Mouse (Mus musculus) limb, embryonic 15.5 days (tissue): Measurements from ENCODE around the gene Ccdc151. TPM values are rescaled to one million over a fixed set of nuclear protein-coding genes. Genes with fewer than 3 reads are reported as not detected.
A peak's percentile ranks its signal among the peaks of the same experiment; 100 is the strongest.

Experiments used
- ATAC-seq: fragments of 200-750 bp; cut with Nextera tagmentation; 2 replicates; pipeline ENCODE4 v1.8.0; 2017; ENCODE audit warnings: low read depth, moderate TSS enrichment; ENCODE audit not compliant: insufficient number of reproducible peaks, low FRiP score, low TSS enrichment
- H3K27ac ChIP-seq: fragments of 300-500 bp; sonication (generic); 2 replicates; pipeline ENCODE4 v1.5.1; 2015; ENCODE audit warnings: moderate library complexity, mild to moderate bottlenecking, inconsistent platforms
- H3K27me3 ChIP-seq: fragments of 300-500 bp; sonication (generic); 2 replicates; pipeline ENCODE4 v1.6.1; 2015; ENCODE audit warnings: inconsistent platforms
- H3K36me3 ChIP-seq: fragments of 300-500 bp; sonication (generic); 2 replicates; pipeline ENCODE4 v1.6.1; 2015; ENCODE audit warnings: inconsistent platforms
- H3K4me1 ChIP-seq: fragments of 300-500 bp; sonication (generic); 2 replicates; pipeline ENCODE4 v1.6.1; 2015; ENCODE audit warnings: inconsistent platforms
- H3K4me2 ChIP-seq: fragments of 300-500 bp; sonication (generic); 2 replicates; pipeline ENCODE4 v1.6.1; 2015; ENCODE audit warnings: mild to moderate bottlenecking, inconsistent platforms
- H3K4me3 ChIP-seq: fragments of 300-500 bp; sonication (generic); 2 replicates; pipeline ENCODE4 v1.5.1; 2015; ENCODE audit warnings: mild to moderate bottlenecking, inconsistent platforms
- H3K9ac ChIP-seq: fragments of 300-500 bp; sonication (generic); 2 replicates; pipeline ENCODE4 v1.6.1; 2015; ENCODE audit warnings: inconsistent platforms
- H3K9me3 ChIP-seq: fragments of 300-500 bp; sonication (generic); 2 replicates; pipeline ENCODE4 v1.6.1; 2016; ENCODE audit warnings: inconsistent platforms
- WGBS: fragments of 180-500 bp; shearing (Covaris S2); methylation state at CpG from one replicate; pipeline ENCODE4 v1.1.7; 2015; 5-methylcytosine and 5-hydroxymethylcytosine counted together
- polyA plus RNA-seq: library from polyadenylated mRNA; unstranded; fragments of >200 nt; fragmentation: Nextera tagmentation; extraction: Ambion mirVana; gene quantifications from 2 replicates; pipeline ENCODE4 v1.2.1, GENCODE M21; 2015

Ccdc151 gene
- 0.58 and 0.65 TPM in 2 replicates for polyA plus RNA-seq

GRCm38 (mm10) chr9:22002194-22003162, at the start of gene Ccdc151, which contains the start of gene Prkcsh:
TSS of gene Ccdc151 (minus strand) at chr9:22002634.
TSS of gene Prkcsh (plus strand) at chr9:22002806.
- no peaks in the 10 kb centered on the region for H3K27me3 ChIP-seq
- H3K4me2 ChIP-seq: peak within 1 kb of the TSS; percentile 83
- H3K9ac ChIP-seq: peak within 1 kb of the TSS; percentile 38
- H3K4me3 ChIP-seq: peak within 1 kb of the TSS; percentile 56
- peak within 1 kb of the TSS; percentile 71 for H3K27ac ChIP-seq
- H3K9me3 ChIP-seq: no peaks in the 10 kb centered on the region
- peak; percentile 99 for ATAC-seq
- 5% methylated on average over 57 of the region's 57 CpGs for WGBS
- H3K4me1 ChIP-seq: peaks cover 26% of the 10 kb centered on the region
- H3K36me3 ChIP-seq: peaks cover 33% of the 10 kb centered on the region

DNA sequence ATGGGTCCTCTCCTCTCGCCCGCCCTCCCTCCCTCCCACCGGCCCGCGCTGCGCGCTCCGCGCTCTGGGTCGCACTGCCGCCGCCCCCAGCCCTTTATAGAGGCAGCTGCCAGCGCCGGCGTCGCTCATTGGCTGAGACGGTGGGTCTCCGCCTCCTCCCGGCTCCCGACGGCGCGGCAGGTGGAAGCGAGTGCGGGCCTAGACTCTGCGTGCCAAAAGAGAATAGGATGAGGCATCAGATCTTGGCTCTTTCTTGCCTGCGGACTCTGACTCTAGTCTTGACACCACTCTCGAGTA, 49.5 kb upstream of the Ccdc151 start, which contains the start of gene Elavl3:
Gene Elavl3 (minus strand): TSS at position 66 of the 297 bp plus-strand sequence.
- Histone ChIP-seq H3K4me1 (peaks cover 25% of the 10 kb centered on the region), H3K9me3 (no peaks in the 10 kb centered on the region), H3K4me2 (peak within 1 kb of the TSS; percentile 54), H3K9ac (no peak within 1 kb of the TSS), H3K4me3 (peak within 1 kb of the TSS; percentile 32), H3K36me3 (peaks cover 3% of the 10 kb centered on the region), H3K27me3 (peaks cover 85% of the 10 kb centered on the region), H3K27ac (no peak within 1 kb of the TSS)
- ATAC-seq: no peak
- under 1% methylated on average over 26 of the region's 28 CpGs for WGBS

DNA sequence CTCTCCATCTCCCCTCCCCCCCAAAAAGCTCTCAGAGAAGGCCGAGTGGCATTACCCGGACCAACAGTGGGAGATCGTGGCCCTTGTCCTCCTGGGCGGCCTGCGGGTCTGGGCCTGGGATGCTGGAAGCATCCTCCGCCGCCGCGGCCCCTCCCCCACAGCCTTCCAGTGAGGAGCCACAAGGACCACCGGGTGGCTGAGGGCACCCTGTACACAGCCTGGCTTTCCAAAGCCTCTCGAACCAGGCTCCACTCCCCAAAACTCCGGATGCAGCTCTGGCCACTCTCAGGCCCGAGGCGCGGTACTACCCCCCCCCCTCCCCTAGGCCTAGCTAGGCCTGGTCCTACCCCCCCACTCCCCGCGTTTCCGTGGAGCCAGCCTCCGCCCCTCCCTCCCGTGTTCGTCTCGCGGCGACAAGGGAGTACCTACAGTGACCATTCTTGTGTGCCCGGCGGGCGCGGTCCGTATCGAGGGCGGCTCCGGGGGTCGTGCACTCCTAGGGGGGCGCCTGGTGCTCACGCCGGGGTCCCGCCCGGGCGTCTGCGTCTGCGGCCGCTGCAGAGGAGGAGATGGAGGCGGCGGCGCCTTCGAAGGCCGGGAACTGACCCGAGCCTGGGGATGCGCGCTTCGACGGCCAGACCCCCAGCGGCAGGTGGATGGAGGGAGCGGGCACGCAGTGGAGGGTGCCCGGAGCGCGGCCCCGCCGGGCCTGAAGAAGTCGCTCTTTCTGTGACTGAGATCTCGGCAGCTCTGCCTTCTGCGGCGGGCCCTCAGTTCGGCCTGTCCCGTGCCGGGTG, 48.9 kb upstream of the Ccdc151 start:
- Histone ChIP-seq H3K36me3 (no peaks in the 10 kb centered on the region), H3K9ac (no peak overlapping the region), H3K27me3 (peaks cover 83% of the 10 kb centered on the region), H3K27ac (no peak overlapping the region), H3K4me1 (peaks cover 25% of the 10 kb centered on the region), H3K9me3 (no peaks in the 10 kb centered on the region), H3K4me2 (peak overlapping the region; percentile 54), H3K4me3 (peak overlapping the region; percentile 32)
- ATAC-seq: no peak
- under 1% methylated on average over 60 of the region's 67 CpGs for WGBS

- Histone ChIP-seq H3K4me1 (peaks cover 25% of the 10 kb centered on the region), H3K4me3 (peak overlapping the region; percentile 32), H3K9ac (no peak overlapping the region), H3K36me3 (no peaks in the 10 kb centered on the region), H3K27me3 (peaks cover 74% of the 10 kb centered on the region), H3K9me3 (no peaks in the 10 kb centered on the region), H3K4me2 (peak overlapping the region; percentile 54), H3K27ac (no peak overlapping the region)
- no peak for ATAC-seq
- 2% methylated on average over 40 of the region's 43 CpGs for WGBS
Measured at GRCm38 (mm10) chr9:22050351-22050889, 48.0 kb upstream of the Ccdc151 start.

GRCm38 (mm10) chr9:22049721-22050270, 47.4 kb upstream of the Ccdc151 start:
- Histone ChIP-seq H3K36me3 (no peaks in the 10 kb centered on the region), H3K9me3 (no peaks in the 10 kb centered on the region), H3K4me2 (no peak overlapping the region), H3K27me3 (peaks cover 68% of the 10 kb centered on the region), H3K4me1 (peaks cover 24% of the 10 kb centered on the region), H3K4me3 (no peak overlapping the region), H3K9ac (no peak overlapping the region), H3K27ac (no peak overlapping the region)
- 65% methylated on average over 4 of the region's 4 CpGs for WGBS
- ATAC-seq: no peak

DNA sequence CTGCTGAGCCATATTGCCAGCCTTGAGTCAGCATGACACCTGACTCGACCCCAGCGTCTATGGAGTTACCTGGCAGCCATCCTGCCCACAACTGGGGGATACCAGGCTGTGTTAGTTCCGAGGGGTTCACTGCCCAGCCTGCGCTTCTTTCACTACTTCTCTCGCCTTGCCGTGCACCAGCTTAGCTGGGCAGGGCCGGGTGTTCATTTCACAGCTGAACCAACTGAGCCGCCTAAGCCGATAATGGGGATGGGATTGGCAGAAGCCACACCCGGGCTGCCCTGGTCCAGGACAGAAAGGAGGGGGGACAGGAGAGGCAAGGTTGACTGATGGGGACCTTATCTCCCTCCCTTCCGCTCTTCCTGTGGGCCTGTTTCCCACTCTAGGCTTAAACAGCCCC, 46.9 kb upstream of the Ccdc151 start:
- no peak for ATAC-seq
- WGBS: 76% methylated on average over 11 of the region's 11 CpGs
- no peak overlapping the region for H3K27ac ChIP-seq
- H3K9me3 ChIP-seq: no peaks in the 10 kb centered on the region
- no peak overlapping the region for H3K9ac ChIP-seq
- no peak overlapping the region for H3K4me3 ChIP-seq
- no peaks in the 10 kb centered on the region for H3K36me3 ChIP-seq
- peaks cover 63% of the 10 kb centered on the region for H3K27me3 ChIP-seq
- H3K4me2 ChIP-seq: no peak overlapping the region
- peaks cover 19% of the 10 kb centered on the region for H3K4me1 ChIP-seq

GRCm38 (mm10) chr9:22047329-22047728, 44.9 kb upstream of the Ccdc151 start:
- peaks cover 45% of the 10 kb centered on the region for H3K27me3 ChIP-seq
- no peaks in the 10 kb centered on the region for H3K9me3 ChIP-seq
- H3K9ac ChIP-seq: no peak overlapping the region
- no peak overlapping the region for H3K27ac ChIP-seq
- no peak overlapping the region for H3K4me3 ChIP-seq
- peaks cover 19% of the 10 kb centered on the region for H3K4me1 ChIP-seq
- WGBS: 56% methylated on average over 9 of the region's 9 CpGs
- H3K36me3 ChIP-seq: no peaks in the 10 kb centered on the region
- H3K4me2 ChIP-seq: no peak overlapping the region
- no peak for ATAC-seq

- 51% methylated on average over 2 of the region's 2 CpGs for WGBS
- ATAC-seq: no peak
- no peak overlapping the region for H3K4me2 ChIP-seq
Measured at GRCm38 (mm10) chr9:22041832-22042231, 39.4 kb upstream of the Ccdc151 start.

DNA sequence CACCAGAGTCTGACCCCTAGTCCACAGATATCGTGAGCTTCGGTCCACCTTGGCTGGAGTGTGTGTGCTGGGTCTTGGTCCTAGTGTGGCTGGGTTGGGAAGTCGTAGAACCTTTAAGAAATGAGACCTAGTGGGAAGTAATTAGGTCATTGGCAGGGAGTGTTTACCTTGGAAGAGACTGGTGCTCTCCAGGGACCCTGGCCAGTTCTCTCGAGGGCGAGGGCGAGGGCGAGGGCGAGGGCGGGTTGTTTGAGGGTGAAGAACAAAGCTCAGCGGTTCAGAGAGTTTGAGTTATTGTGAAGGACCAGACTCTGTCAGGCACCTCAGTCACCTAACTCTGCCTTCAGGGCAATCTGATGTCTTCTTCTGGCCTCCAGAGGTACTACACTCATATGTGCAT, 35.4 kb upstream of the Ccdc151 start:
- no peak overlapping the region for H3K4me2 ChIP-seq
- H3K27ac ChIP-seq: no peak overlapping the region
- H3K4me3 ChIP-seq: no peak overlapping the region
- H3K4me1 ChIP-seq: 0 out of 2 replicates have a peak, but pooled peaks cover 2% of the 10 kb centered on the region
- WGBS: 81% methylated on average over 10 of the region's 10 CpGs
- no peak for ATAC-seq
- no peaks in the 10 kb centered on the region for H3K9me3 ChIP-seq
- H3K9ac ChIP-seq: no peak overlapping the region
- H3K27me3 ChIP-seq: no peaks in the 10 kb centered on the region
- no peaks in the 10 kb centered on the region for H3K36me3 ChIP-seq

More at GRCm38 (mm10) chr9:22041832-22042231, 39.4 kb upstream of the Ccdc151 start:
- Histone ChIP-seq H3K9me3 (no peaks in the 10 kb centered on the region), H3K4me1 (no peaks in the 10 kb centered on the region), H3K27ac (no peak overlapping the region), H3K4me3 (no peak overlapping the region), H3K36me3 (no peaks in the 10 kb centered on the region), H3K9ac (no peak overlapping the region), H3K27me3 (no peaks in the 10 kb centered on the region)

DNA sequence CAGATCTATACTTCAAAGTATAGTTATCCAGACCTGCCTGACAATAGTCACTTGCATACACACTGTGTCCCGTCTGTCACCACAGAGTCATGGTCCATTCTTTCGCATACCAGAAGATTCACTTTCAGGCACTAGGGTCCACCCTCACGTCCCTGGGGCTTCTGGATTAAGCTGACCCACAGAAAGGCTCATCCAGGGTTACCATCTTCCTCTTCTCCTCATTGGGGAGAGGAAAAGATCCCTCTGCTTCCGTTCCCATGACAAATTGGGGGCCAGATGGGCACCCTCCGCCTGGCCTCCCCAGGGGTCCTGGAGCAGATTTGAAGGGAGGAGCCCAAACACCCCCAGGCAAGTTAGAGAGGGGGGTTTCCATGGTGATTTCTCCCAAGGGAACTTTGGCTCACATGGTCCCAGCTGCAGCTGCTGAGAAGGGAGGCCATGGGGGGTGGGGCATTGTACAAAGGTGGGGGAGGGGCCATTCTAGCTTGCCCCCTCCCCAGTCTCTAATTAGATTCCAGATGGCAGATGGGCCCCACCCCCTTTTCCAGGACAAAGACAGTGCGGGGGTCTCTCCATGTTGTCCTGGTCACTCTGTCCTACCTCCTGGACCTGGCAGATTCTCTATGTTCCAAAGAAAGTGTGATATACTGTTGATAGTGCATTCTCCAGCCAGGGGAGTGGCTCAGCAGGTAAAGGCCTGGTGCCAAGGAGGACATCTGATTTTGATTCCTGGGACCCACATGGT, 33.0 kb upstream of the Ccdc151 start:
- 0 out of 2 replicates have a peak, but pooled peaks have one; percentile 24 for ATAC-seq
- 63% methylated on average over 6 of the region's 6 CpGs for WGBS

DNA sequence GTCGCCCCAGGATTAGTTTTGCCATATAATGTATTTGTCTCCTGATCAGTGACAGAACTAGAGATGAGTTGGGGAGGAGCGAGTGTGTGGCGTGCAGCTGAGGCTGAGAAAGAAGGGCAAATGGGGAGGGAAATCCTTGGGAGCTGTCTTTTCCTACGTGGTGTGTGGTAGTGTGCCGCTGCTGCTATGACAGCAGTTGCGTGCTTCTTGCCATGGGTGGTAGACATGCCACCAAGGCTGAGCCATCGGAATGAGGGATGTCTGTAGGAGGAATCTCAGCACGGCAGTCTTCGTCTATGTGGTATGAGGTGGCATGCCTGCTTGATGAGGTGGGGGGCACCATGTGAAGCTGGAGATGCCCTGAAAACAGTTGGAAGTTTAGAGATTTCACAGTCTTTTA, 28.0 kb upstream of the Ccdc151 start:
- Histone ChIP-seq H3K27me3 (no peaks in the 10 kb centered on the region), H3K27ac (no peak overlapping the region)
- no peak for ATAC-seq

More for the DNA sequence above, 33.0 kb upstream of the Ccdc151 start:
- no peak overlapping the region for H3K9ac ChIP-seq
- no peak overlapping the region for H3K4me2 ChIP-seq
- H3K4me1 ChIP-seq: 0 out of 2 replicates have a peak, but pooled peaks cover 2% of the 10 kb centered on the region
- no peaks in the 10 kb centered on the region for H3K27me3 ChIP-seq
- no peaks in the 10 kb centered on the region for H3K9me3 ChIP-seq
- H3K4me3 ChIP-seq: no peak overlapping the region
- H3K36me3 ChIP-seq: no peaks in the 10 kb centered on the region
- H3K27ac ChIP-seq: no peak overlapping the region

More for the DNA sequence above, 28.0 kb upstream of the Ccdc151 start:
- no peak overlapping the region for H3K4me2 ChIP-seq
- H3K4me1 ChIP-seq: no peaks in the 10 kb centered on the region
- no peak overlapping the region for H3K9ac ChIP-seq
- WGBS: 92% methylated on average over 9 of the region's 9 CpGs
- H3K9me3 ChIP-seq: no peaks in the 10 kb centered on the region
- H3K4me3 ChIP-seq: no peak overlapping the region
- H3K36me3 ChIP-seq: no peaks in the 10 kb centered on the region
